Mouse (Mus musculus): ENCODE measurements at regions not wholly inside any gene's neighbourhood (a gene's known extent, or its start where the extent isn't known, plus 50 kb on each side); places are given as distances from the start of the nearest gene placed in this dataset.

DNA sequence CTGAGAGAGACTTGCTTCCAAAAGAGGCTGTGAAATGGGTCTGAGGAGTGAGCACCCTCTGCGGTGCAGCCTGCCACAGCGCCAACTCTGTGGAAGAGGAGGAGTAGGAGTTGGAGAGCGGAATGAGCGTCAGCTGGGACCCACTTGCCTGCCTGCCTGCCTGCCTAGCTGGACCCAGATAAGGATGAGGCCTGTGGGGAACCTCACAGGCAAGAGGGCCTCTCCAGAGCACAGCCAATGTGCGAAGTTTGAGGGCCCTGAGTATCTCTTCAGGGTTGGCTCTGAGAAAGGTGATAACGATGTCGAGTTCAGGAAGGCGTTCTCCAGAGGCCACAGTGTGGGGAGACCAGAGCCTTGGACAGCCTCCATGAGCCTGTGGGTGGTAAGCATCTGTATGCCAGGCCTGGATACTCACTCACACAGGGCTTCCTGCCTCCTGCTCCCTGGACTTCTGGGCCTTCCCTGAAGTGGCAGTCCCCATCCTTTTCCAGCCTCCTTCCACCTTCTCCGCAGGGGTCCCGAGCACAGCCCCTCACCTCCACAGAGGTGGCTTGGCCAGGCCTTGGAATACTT lies 326.9 kb upstream of the Dio3 start:
- no peak for DNase-seq (ENCODE audit: low spot score in 2 of 2)

DNA sequence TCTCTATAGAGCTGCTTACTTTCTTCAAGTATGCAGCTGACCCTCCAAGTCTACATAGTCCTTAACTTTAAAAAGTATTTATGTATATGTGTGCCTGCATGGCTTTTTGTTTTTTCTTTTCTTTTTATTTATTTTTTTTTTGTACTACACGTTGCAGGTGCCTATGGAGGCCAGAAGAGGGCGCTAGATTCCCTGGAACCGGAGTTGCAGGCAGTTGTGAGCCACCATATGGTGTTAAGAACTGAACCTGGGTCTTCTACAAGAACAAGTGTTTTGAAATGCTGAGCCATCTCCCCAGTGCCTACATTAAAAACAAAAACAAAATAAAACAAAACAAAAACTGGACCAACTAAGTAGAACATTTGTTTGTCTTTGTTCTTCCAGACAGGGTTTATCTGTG lies 325.9 kb upstream of the Dio3 start:
- DNase-seq (ENCODE audit: low spot score in 2 of 2): no peak

DNA sequence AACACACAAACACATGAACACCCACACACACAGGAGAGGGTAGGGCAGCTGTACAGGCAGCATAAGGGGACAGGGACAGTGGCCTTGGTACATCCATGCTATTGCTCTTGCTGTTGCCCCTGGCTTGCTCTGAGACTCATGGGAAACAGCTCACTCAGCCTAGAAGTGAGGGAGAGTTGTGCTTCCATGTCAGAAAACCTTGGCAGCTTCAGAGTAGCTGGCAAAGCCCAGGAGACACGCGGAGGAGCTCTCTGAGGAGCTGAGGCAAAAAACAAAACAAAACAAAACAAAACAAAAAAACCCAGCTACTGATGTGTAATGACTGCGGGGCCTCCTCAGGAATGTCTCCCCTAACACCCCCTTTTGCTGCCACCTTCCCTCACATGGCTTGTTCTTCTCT lies 321.6 kb upstream of the Dio3 start:
- no peak for DNase-seq (ENCODE audit: low spot score in 2 of 2)

DNA sequence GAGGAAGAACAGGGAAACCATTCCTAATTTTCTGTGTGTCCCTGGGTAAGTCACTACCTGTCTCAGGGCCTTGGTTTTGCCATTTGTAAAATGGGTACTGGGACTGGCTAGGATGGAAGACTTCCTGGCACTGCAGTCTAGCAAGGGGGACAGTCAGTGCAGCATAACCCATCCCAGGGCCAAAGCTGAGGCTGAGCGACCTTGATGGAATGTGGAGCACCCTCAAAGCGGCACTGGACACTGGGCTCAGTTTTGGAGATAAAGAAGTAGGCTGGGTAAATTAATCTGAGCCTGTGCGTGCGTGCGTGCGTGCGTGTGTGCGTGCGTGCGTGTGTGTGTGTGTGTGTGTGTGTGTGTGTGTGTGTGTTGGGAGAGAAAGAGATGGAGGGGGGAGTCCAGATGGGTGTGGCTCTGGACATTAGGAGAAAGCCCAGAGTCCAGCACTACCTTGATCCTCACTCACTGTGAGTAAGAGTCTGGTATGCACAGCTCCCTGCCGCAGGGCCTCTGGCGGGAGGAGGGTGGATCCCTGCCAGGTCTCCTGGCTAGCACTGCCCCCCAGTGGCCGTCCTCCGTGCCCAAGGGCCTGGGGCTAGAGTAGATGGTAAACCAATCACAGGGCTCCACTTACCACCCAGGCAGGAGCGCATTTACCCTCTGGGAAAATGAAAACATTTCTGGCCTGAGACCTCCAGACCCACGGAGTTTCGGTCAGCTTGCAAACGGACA lies 320.3 kb upstream of the Dio3 start:
- DNase-seq (ENCODE audit: low spot score in 2 of 2): peak in 1 of 2 experiments; percentile 49

DNA sequence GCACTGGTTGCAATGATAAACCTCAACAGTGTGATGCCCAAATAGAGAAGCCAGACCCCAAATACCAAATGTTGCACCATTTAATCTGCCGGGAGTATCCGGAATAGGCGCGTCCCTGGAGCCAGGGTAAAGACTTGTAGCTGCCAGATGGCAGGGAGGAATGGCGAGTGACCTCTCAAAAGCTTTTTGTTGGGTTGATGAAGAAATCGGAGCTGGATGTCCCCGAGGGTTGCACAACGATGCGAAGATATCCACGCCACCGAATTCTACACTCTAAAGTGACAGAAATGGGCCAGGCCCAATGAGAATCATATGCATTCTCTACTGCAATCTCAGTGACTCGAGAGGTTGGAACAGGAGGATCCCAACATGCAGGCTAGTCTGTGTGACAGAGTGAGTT lies 312.1 kb upstream of the Dio3 start:
- no peak for DNase-seq (ENCODE audit: low spot score in 2 of 2)

DNA sequence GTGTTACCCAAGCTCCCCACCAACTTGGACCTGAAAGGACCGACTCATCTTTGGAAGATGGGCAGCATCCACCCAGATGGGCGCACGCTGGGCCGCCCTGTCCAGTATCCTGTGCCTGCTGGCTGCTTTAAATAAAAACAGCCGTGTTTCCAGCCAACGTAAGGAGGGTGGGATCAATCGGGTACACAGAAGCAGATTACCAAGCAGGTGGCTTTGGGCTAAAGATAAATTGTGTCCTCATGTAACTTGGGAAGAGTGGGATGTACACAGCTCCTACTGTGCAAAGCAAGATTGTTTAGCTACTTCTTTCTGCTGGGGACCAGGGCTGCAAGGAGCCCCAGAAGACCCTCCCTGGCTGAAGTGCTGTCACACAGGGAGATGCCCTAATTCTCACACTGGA lies 310.6 kb upstream of the Dio3 start:
- DNase-seq (ENCODE audit: low spot score in 2 of 2): peak in 1 of 2 experiments; percentile 44

DNA sequence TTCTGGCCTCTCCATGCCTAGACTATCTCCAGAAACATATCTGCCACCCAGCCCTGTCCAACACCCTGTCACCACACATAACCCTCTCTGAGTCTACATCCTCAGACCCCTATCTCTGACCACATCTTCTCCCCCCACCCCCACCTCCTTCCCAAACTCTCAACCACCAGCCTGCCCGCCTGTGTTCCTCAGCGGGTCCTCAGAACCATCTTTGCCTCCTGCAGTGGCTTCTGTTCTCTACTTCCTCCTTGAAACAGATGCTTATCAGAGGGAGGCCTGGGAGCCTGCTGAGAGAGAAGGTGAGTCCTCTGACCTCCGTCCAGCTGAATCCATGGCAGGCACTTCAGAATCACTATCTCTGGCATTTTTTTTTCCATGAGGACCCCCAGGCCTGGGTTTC lies 307.4 kb upstream of the Dio3 start:
- no peak for DNase-seq (ENCODE audit: low spot score in 2 of 2)

DNA sequence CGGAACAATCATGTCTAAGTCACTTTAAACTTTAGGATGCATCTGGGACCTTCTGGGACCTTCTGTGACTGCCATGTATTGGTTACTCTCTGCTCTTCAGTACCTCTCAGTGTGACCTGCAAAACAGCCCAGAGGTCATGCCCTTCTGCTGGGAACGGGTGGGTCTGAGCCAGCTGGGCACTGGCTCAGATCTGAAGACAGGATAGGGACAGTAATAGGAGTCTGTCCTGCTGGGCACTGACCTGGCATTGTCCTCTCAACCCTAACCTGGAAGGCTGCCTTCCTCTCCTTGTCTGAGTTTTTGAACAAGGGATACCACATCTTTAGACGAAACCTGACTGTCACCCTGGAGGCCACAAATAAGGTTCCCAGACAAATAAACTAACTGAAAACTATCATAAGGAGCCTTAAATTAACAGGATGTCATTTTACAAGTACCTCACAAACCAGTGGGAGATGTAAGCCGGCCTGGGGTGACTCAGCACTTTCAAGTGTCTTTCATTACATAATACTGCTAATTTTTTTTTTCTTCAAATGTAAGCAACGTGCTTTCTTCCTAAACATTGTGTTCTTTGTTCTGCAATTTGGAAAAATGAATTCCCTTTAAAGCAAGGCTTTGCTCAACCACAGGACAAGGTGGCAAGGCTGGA lies 306.4 kb upstream of the Dio3 start:
- peak in 1 of 2 experiments; percentile 56 for DNase-seq (ENCODE audit: low spot score in 2 of 2)

DNA sequence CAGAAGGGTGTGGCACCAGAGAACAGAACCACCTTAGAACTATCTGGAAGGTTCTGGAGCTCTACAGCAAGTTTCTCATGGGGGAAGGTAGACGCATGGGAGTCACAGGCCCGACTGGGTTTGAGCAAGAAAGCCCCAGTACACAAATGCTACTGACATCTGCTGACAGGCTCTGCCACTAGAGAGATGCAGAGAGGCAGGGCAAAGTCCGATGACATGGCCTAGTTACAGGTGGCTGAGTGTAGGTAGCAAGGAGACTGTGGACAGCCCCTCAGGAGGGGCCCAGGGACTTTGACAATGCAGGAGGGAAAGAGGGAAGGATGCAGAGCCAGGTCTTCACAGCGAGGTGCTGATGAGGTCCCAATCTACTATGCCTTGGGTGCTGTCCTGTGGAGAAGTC lies 305.3 kb upstream of the Dio3 start:
- DNase-seq (ENCODE audit: low spot score in 2 of 2): no peak

DNA sequence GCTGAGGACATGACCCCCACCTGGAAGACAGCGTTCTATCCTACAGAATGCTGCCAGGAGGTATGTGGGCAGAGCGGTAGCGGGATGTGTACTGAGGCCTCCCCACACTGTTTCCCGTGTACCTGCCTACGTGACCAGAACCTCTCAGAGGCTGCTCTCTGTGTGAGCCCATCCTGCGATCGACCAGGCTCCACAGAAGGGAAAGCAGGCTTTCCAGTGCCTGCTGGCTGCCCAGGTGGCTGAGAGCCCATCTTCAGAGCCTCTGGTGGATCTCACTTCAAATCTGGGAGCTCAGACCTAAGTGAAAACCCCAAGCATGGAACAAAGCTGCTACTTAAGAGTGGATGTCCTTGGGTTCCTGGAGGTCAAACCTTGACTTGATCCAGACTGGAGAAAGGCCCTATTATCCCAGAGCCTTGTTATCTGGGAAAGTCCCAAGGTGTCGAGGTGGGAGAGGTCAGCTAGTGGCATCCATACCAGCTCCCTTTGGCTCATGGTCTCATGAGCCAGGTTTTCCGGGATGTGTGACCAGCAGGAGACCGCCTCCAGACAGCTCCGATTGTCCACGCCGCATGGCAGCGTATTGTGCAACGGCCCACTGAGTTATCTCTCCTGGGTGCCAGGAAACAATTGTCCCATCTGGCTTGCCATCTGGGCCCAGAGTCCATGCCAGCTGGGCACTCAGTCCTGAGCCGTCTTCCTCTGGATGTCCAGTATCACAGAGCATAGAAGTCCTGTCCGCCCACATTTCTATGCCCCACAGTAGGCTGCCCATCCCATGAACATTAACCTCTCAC lies 303.5 kb upstream of the Dio3 start:
- peak in 1 of 2 experiments; percentile 73 for DNase-seq (ENCODE audit: low spot score in 2 of 2)

DNA sequence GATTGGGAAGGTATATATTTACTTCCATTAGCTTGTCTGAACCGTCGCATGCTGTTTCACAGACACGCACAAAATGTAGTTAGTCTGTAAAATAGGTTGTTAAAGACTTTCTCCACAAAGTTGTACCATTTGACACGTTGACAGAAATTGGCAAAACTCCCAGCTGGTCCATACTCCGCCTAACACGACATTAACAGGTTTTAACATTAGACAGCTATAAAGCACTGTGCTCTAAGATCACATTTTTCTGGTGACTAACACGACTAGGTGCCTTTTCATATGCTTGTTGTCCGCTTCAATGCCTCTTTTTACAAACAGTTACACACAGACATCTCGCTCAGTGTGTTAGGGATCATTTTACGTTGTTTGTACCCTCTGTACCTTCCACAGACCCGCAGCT lies 294.2 kb upstream of the Dio3 start:
- no peak for DNase-seq (ENCODE audit: low spot score in 2 of 2)

DNA sequence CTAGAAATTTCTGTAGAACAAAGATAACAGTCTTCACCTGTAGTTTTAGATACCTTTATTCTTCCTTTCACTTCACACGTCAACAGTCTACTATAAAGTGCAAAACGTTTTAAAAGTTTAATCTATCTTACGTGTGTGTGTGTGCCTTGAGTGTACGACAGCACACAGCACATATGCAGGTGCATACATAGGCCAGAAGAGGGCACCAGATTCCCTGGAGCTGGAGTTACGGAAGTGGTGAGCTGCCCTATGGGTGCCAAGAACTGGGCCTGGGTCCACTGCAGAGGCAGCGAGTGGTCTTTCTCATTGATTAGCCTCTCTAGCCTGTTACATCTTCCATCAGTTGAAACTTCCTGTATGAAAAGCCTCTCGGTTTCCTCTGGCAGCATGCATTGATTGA lies 285.5 kb upstream of the Dio3 start:
- DNase-seq (ENCODE audit: low spot score in 2 of 2): no peak

DNA sequence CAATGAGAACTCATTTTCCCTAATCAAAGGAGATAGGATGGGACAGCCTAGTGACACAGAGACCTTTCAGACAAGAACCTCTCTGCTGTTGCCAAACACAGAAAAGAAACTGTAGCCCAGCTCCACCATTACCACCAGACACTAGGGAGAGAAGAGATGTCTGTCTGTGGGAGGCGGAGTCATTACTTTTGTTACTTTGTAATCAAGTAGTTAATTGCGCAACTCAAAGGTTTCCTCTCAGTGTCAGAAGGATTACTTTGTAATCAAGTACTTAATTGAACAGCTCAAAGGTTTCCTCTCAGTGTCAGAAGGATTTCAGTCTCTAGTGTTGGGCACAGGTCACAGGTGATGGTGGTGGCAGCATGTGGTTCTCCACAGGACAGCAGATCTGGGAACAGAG lies 276.2 kb upstream of the Dio3 start:
- DNase-seq (ENCODE audit: low spot score in 2 of 2): no peak

DNA sequence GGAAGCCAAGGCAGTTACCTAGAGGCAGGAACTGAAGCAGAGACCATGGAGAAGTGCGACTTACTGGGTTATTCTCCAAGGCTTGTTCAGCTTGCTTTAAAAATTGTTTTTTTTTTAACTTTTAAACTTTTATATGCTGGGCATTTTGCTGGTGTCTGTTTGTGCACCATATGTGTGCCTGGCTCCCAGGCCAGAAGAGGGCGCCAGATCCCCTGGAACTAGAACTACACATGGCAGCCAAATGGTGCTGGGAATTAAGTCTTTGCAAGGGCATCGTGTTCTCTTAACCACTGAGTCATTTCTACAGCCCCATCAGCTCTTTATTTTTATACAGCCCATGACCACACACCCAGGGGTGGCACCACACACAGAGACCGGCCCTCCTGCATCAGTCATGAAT lies 269.7 kb upstream of the Dio3 start:
- no peak for DNase-seq (ENCODE audit: low spot score in 2 of 2)

DNA sequence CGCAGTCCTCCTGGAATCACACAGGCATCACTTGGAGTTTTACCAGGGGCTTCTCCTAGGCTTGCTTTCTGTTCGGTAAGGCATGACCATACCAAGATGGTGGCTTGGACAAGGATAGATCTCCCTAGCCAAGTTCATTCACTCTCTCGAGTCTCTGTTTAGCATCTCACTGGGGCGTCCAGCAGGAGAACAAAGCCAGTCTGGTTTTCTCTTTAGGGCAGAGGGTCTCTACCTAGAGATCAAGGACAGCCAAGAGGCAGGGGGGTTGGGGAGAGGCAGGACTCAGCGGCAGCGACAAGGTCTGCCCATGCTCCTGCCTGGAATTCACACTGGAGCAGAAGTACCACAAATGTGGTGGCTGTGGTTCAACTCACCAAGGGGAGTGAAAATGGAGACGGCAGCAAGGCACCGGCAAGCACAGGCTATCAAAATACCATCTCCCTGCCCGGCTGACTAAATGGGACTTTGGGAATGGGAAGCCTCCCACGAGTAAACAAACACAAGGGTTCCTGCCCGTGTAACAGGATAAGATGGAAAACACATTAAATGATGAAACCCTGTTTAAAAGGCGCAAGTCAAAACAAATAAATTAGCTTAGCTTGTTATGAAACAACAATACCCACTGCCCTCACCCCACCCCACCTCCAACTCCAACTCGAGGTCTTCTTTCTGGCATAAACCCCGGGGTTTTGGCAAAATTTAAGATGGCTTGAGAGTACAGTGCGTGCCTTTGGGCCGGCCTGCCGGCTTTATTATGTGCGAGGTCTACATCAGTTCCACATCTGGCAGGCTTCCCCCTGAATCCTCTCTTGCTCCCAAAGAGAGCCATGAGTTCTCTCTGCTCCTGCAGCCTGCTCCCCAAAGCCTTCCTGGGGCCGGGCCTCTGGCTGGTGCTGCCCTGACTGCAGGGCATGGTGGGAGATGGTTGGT lies 258.1 kb upstream of the Dio3 start:
- no peak for DNase-seq (ENCODE audit: low spot score in 2 of 2)

DNA sequence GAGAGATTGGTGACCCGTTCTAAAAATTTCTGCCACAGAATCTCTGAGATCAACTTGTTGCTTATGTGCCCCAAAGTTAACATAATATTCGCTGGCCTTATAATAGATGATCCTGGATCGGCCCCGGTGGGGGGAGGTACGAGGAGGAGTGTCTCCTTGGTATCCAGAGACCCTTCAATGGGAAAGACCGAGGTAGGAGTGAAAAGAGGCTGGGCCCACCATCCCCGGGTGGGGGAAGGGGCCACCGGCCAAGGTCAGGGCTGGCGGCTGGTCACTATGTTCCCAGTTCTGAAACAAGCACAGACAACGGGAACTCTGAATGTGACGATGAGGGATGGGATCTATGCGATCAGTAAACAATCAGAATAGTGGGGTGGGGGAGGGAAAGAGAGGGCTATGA lies 257.2 kb upstream of the Dio3 start:
- no peak for DNase-seq (ENCODE audit: low spot score in 2 of 2)

DNA sequence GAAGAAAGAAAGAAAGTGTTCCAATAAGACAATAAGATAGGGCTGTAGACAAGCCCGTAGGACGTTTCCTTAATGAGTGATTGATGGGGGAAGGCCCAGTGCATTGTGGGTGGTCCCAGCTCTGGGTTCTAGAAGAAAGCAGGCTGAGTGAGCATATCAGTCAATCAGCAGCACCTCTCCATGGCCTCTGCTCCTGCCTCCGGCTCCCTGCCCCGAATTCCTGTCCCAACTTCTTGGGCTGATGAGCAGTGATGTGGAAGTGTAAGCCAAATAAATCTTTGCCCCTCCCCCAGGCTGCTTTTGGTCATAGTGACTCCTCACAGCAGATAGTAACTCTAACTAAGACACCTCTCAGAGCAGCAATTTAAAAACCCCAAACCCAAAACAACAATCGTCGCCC lies 256.2 kb upstream of the Dio3 start:
- no peak for DNase-seq (ENCODE audit: low spot score in 2 of 2)

DNA sequence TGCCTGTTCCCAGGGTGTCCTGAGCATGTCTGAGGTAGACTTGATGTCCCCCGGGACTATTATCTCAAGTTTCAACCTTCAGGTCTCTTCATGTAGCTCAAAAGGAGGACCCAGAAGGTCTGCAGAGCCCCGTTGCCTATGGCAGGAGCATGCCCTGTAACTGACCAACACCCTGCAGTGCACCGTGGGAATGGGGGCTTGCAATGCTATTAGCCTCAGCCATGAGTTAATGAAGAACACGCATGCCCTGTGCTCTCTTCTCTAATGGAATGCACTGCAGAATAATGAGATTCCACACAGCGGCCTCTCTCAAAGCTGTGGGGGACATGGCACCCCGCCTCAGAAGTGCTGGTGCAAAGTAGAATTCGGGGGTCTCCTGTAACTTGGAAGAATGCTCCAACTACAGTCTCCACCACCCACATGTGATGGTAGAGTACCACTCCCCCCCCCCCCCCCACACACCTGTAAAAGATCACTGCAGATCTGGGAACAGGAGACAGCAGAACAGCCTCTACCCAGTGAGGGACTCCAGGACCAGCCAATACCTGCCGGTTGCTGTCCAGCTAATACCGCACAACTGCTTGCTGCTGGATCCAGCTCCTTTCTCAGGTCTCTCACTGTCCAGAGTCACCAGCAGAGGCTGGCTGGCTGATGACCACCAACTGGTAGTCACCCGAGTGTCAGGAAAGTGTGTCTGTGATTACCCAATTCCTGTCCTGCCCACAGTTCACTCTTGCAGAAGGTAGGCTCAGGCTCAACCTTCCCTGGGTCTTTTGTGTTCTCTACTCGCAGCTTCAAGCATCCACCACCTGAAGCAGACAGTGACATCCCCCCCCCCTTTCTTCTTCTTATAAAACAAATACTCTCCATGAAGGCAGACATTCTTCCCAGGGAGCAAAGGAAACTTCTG lies 255.4 kb upstream of the Dio3 start:
- DNase-seq (ENCODE audit: low spot score in 2 of 2): no peak

DNA sequence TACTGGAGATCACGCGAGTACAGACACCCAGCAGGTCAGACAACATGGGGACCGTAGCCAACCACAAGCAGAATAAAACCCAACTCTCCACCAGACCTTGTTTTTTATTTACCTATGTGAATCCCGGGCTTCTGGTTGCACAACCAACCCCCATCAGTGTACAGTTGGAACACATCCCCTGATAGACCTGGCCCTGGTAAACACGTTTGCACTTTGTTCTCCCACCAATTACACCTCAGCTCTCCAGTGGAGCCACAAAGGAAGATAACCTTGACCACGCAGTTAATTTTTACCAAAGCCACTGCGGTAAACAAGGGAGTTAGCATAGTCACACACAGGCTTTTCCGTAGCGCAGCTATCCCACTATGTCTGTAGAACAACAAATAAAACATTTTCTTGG lies 254.6 kb upstream of the Dio3 start:
- DNase-seq (ENCODE audit: low spot score in 2 of 2): no peak

DNA sequence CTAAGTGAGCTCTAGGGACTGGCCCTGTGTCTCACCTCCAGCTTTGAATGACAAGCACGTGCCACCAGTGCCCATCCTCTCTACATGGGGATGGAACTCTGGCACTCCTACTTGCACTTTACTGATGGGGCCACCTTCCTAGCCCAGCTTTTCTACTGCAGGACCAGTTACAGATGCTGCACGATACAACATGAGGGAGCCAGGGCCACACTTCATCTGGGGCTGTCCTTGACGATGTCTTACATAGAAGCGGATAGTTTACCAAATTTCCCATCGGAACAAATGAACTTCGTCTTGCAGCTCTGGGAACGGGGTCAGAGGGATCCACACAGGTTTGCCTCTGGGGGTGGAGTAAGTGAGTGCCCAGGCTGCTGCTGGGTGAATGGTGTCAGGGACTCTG lies 253.7 kb upstream of the Dio3 start:
- DNase-seq (ENCODE audit: low spot score in 2 of 2): no peak

Data from left cerebral cortex, adult 9 months (tissue).